Mouse (Mus musculus): Measurements from ENCODE around the gene Anpep.

DNA sequence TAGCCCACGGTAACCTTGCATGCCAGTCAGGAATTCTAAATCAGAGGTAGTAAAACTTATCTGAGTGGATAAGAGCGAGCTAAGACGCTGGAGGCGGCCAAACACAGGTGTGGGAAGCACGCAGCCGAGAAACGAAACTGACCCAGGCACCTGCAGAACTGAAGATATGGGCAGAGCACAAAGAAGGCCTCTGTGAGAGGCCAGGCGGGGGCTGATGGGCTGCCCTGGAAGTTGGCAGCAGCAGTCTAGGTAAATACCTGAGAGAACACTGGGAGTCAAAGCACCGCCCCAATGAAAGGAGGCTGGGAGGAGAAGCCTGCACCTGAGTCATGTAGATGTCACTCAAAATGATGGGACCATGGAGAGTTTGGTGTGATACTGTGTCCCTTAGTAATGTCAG is 27.7 kb upstream of the Anpep start:
- TF ChIP-seq CTCF (IDR thresholded peaks at IDR 0.05; ENCODE audit: low read depth, low read length) (no peak), TAL1 (conservative IDR thresholded peaks at IDR 0.05; ENCODE audit: low read depth, low read length) (no peak), POLR2AphosphoS5 (IDR thresholded peaks at IDR 0.05; ENCODE audit: insufficient replicate concordance, low read depth, low read length) (no peak), GATA1 (IDR thresholded peaks at IDR 0.05; ENCODE audit: borderline replicate concordance, low read length) (no peak)

All from G1E (cell line).